Mouse (Mus musculus) frontal cortex, adult (tissue): ENCODE measurements around the gene Eml2.
A peak's percentile ranks its signal among the peaks of the same experiment; 100 is the strongest.

Source experiments
- ATAC-seq: cut with Nextera tagmentation; 2 replicates; pipeline ENCODE4 v1.9.2; 2017; ENCODE audit warnings: mild to moderate bottlenecking, moderate library complexity, mixed read lengths; ENCODE audit not compliant: low TSS enrichment

The Eml2 gene

GRCm38 (mm10) chr7:19202065-19202850, 26.0 kb downstream of the Eml2 start:
- ATAC-seq: no peak

DNA sequence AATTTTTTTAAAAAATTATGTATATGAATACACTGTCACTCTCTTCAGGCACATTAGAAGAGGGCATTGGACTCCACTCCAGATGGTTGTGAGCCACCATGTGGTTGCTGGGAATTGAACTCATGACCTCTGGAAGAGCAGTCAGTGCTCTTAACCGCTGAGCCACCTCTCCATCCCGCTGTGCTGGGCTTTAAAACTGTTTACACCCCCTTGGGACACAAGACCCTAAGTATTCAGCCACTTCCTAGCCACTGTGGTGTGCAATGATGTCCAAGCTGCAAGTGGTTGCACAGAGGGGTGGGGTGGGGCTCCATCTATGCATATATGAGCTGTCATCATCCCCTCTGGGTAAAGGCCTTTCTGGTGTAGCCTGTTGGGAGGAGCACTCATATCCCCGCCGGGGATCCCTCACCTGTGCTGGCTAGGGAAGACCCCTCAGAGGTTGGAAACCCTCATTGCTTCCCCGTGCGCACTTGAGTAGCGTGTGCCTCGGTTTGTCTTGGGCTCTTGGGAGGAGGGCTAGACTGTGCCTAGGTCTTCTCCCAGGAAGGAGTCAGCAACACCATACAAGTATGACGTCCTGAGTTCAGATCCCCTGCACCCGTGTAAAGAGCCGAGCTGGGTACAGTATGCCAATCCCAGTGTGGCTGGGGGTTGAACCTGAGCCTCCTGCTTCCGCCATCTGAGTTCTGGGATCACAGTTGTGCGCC, 32.1 kb downstream of the Eml2 start:
- ATAC-seq: 0 out of 2 replicates have a peak, but pooled peaks have one; percentile 23

GRCm38 (mm10) chr7:19208944-19209472, 32.8 kb downstream of the Eml2 start:
- peak; percentile 44; the same call in 1 of the 2 replicates for ATAC-seq

DNA sequence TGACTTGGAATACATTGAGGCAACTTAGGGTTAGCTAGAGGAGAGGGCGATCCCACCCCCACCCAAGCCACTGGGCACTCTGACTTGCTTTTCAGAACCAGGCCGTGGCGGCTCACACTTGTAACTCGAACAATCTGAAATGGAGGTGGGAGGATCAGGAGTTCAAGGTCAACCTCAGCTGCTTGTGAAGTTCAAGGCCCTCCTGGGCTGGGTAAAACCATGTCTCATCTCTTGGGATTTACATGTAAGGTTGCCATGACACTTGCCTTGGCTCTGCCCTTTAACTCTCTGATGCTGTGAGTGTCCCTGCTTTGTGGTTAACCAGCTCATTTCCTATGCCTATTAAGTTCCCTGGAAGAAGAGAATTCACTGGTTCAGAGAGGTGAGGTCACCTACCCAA, 33.3 kb downstream of the Eml2 start:
- ATAC-seq: no peak

GRCm38 (mm10) chr7:19210010-19210409, 33.8 kb downstream of the Eml2 start:
- no peak for ATAC-seq

- ATAC-seq: no peak
Observed at GRCm38 (mm10) chr7:19211041-19211675, 34.9 kb downstream of the Eml2 start.

DNA sequence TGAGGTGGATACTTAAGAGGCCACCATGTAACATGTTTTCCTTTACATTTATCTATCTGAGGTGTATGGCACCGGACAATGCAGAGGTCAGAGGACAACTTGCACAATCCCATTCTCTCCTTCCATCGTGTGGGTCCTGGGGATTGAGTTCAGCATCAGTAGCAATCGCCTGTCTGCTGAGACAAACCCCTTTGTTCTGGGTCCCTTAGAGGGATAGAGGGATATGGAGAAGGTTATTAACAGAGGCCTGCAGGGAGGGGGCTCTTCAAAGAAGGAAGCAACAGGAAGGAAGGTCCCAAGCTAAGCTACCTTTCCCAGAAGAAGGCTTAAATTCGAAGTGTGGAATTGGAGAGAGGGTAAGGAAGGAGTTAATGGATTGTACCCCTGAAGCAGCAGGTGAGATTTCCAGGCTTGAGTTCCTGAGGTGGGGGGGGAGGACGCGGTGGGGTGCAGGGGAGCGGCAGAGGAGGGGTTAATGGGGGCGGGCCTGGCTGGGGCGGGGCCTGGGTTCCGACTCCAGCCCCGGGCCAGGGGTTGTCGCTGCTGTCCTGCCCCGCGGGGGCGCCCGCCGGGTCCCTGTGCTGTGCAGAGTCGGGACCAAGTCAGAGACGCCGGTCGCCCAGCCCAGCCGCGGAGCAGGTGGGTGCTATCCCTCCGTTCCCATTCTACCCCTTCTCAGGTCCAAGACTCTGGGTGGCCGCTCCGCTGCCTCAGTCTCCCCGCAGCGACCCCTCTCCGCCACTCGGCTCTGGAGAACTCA, 36.0 kb downstream of the Eml2 start, which contains the start of gene Gpr4:
TSS of gene Gpr4 (plus strand) at position 543 of the 760 bp plus-strand sequence.
- ATAC-seq: no peak; the same call in 1 of the 2 replicates

DNA sequence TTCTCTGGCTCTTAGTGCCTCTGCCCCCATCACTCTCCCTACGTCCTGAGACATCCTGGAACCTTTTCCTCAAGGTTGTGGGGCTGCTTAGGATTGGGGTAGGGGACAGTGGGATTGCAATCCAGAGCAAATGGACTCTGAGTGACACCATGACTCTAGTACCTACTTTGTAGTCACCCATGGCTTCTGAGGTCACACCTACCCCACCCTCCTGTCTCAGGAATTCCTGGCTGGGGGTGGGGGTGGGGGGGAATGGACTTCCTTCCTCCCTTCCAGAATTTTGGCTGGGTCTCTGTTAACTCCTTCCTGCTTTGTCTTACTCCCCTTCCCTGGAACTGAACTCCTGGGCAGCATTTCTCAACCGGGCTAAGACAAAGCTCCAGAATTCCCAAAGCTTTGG, 37.2 kb downstream of the Eml2 start:
- no peak for ATAC-seq

GRCm38 (mm10) chr7:19214369-19214768, 38.1 kb downstream of the Eml2 start:
- ATAC-seq: no peak

GRCm38 (mm10) chr7:19214940-19215339, 38.7 kb downstream of the Eml2 start:
- ATAC-seq: no peak

GRCm38 (mm10) chr7:19217492-19217891, 41.3 kb downstream of the Eml2 start:
- ATAC-seq: no peak

GRCm38 (mm10) chr7:19217944-19218343, 41.7 kb downstream of the Eml2 start:
- no peak for ATAC-seq

- ATAC-seq: no peak
Observed at GRCm38 (mm10) chr7:19220061-19220460, 43.8 kb downstream of the Eml2 start.

GRCm38 (mm10) chr7:19222189-19222588, 46.0 kb downstream of the Eml2 start:
- no peak for ATAC-seq

GRCm38 (mm10) chr7:19222875-19223274, 46.7 kb downstream of the Eml2 start:
- no peak for ATAC-seq

DNA sequence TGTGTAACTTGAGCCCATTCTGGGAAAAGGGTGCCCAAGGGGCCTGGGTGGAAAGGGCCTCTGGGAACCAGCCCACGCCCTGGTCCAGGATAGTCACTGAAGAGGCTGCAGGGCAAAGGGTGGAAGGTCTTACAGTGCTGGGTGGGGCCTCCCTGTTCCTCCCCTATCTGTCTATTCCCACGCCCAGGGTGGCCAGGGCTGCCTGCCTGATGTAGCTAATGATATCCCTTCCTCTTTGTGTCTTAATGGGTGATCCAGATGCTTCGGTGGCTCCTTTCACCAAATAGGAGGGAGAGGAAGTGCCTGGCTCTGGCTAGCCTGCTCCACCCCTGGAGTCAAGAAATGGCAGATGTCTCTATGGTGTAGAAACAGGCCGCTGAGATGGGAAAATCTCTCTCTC, 48.7 kb downstream of the Eml2 start:
- ATAC-seq: no peak

DNA sequence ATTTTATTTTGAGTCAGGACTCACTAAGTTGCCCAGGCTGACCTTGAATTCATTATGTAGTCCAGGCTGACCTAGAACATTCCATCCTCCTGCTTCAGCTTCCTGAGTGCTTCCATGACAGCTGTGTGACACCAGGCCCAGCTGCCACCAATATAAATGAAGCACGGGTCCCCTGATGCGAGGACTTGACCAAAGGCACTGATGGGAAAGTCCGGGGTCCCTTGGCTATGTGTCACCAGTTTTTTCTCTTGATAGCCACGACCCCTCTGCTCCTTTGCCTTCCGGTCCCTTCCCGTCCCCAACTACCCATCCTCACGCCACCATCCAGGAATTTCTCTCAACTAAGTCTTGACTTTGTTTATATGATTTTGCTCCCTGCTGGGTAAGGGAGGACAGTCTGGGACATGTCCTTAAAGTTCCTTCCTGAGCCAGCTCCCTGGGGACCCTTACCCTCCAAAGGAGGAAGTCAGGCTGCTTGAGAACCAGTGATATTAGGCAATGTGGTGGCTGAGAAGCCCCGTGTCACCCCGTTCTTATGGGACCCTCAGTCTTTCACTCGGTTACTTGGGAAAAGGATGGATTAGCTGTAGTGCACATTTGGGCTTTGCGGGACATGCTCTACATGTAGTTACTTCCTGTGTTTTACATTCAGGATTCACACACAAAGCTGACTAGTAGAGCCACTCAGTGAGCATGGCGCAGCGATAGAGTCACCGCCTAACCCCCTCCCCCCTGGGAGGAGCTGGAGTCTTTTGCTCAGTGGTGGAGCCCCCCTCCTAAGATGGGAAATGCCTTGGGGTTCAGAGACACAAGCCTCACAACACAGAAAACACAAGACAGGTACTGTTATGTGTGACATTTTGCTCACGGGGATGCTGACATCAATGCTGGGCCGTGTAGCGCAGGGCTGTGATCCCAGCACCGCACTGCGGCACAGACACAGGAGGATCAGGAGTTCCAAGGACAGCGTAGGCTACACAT, 50.9 kb downstream of the Eml2 start:
- ATAC-seq: peak; percentile 18

DNA sequence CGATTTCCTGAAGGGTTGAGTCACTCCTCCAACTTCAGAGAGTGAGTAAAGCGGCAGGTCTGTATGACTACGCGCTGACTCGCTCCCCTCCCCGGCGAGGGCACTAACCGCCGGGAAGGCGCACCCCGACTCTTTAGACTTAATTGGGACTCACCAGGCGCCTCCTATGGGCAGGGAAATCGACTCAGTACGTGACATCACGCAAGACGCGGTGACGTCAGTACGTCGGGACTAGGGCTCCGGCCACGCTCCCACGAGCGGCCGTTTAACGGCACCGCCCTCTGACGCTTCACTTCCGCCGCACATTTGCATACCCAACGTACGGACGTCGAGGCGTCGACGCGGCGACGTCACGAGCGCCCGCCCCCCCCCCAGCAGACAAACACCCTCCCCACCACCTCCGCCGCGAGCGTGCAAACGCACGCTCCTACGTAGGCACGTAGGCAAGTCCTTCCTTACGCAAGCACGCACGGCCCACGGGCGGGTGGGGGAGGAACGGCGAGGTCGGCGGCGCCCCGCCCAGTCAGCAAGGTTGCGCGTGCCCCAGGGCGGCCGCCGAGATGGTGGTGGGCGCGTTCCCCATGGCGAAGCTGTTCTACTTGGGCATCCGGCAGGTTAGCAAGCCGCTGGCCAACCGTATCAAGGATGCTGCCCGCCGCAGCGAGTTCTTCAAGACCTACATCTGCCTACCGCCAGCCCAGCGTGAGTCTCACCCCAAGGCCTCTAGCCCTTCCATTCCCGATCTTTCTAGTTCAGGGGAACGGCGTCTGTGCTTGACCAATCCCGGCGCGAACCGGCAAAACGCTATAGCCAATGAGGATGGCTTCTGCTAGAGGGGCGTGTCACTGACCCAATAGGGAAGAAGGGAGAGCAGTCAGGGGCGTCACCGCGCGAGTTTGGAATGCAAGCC, 51.9 kb downstream of the Eml2 start, which contains the start of gene Opa3:
TSS of gene Opa3 (plus strand) at position 452 of the 910 bp plus-strand sequence.
- ATAC-seq: peak; percentile 84

DNA sequence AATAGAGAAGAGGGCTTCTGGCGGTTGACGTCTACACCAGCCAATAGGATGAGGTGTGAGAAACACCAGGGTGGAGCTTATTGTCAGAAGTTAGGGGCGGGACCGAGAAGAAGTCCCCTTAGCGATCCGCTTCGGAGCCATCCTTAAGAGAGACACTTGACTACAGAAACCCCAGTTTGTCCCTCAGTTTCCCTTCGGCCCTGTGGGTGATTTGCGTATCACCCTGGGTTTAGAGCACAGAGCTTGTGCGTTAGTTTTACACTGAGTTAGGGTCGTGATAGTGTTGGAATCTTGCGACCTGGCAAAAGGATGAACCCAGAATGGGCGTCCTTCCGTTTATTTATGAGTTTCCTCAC, 52.5 kb downstream of the Eml2 start:
- no peak; the same call in 1 of the 2 replicates for ATAC-seq
